In genomic region chr11:116077446-116078204, GRCm38 (mm10) we compare ENCODE assay signal across 8 mouse cellular contexts. TPM values are rescaled to one million over a fixed set of nuclear protein-coding genes. Genes with fewer than 3 reads are reported as not detected.
A peak's percentile ranks its signal among the peaks of the same experiment; 100 is the strongest.
DNase-seq lines count a peak whose midpoint lies in the region; ATAC-seq lines count a peak whose summit lies in the region.

Unc13d (minus strand) TSS chr11:116077961.

- peak within 1 kb of the TSS; percentile 24 for H3K4me3 ChIP-seq in forebrain, embryonic 13.5 days
- peak within 1 kb of the TSS; percentile 31 for H3K4me3 ChIP-seq in limb, embryonic 13.5 days
- peak within 1 kb of the TSS; percentile 25 for H3K4me3 ChIP-seq in midbrain, embryonic 13.5 days (replicated peaks)

- H3K36me3 ChIP-seq in forebrain, embryonic 13.5 days (ENCODE audit: poor library complexity, severe bottlenecking), result peaks cover 41% of the 10 kb centered on the region
- H3K36me3 ChIP-seq in limb, embryonic 13.5 days, result peaks cover 41% of the 10 kb centered on the region
- H3K36me3 ChIP-seq in midbrain, embryonic 13.5 days, result peaks cover 38% of the 10 kb centered on the region

- WGBS in forebrain, embryonic 13.5 days, result 76% methylated on average over 22 of the region's 22 CpGs
- WGBS in limb, embryonic 13.5 days, result 67% methylated on average over 22 of the region's 22 CpGs
- WGBS in midbrain, embryonic 13.5 days, result 72% methylated on average over 22 of the region's 22 CpGs

- 0 out of 2 replicates have a peak, but pooled peaks have one; percentile 25 for ATAC-seq in forebrain, embryonic 13.5 days
- ATAC-seq in limb, embryonic 13.5 days (ENCODE audit: low FRiP score, low read depth), result no peak; the same call in 1 of the 2 replicates
- peak; percentile 31 for ATAC-seq in midbrain, embryonic 13.5 days

- peak within 1 kb of the TSS; percentile 51 for H3K9ac ChIP-seq in forebrain, embryonic 13.5 days
- peak within 1 kb of the TSS; percentile 64 for H3K9ac ChIP-seq in limb, embryonic 13.5 days
- H3K9ac ChIP-seq in midbrain, embryonic 13.5 days (replicated peaks), result peak within 1 kb of the TSS; percentile 58

- H3K27ac ChIP-seq in forebrain, embryonic 13.5 days, result peak within 1 kb of the TSS; percentile 25
- H3K27ac ChIP-seq in limb, embryonic 13.5 days, result peak within 1 kb of the TSS; percentile 28
- H3K27ac ChIP-seq in midbrain, embryonic 13.5 days, result 0 out of 2 replicates have a peak within 1 kb of the TSS, but pooled peaks have one; percentile 19

- peak; percentile 42 to 51 for DNase-seq in adrenal gland, adult (ENCODE audit: inconsistent age in 2 of 2, low spot score in 1 of 2)
- no peak for DNase-seq in adrenal gland, postnatal 10 days
- peak; percentile 76 for DNase-seq in R1 (ENCODE audit: low read depth, low spot score)
- DNase-seq in thymus, postnatal 0 days (ENCODE audit: low spot score), result peak; percentile 55
- DNase-seq in frontal cortex, adult 2 months (ENCODE audit: extremely low spot score in 1 of 2, low spot score in 1 of 2), result no peak

- H3K9me3 ChIP-seq in forebrain, embryonic 13.5 days (replicated peaks), result no peaks in the 10 kb centered on the region
- no peaks in the 10 kb centered on the region for H3K9me3 ChIP-seq in limb, embryonic 13.5 days
- H3K9me3 ChIP-seq in midbrain, embryonic 13.5 days, result no peaks in the 10 kb centered on the region

- H3K27me3 ChIP-seq in forebrain, embryonic 13.5 days, result no peaks in the 10 kb centered on the region
- no peaks in the 10 kb centered on the region for H3K27me3 ChIP-seq in limb, embryonic 13.5 days
- H3K27me3 ChIP-seq in midbrain, embryonic 13.5 days, result no peaks in the 10 kb centered on the region

- H3K4me2 ChIP-seq in forebrain, embryonic 13.5 days, result peak within 1 kb of the TSS; percentile 55
- H3K4me2 ChIP-seq in limb, embryonic 13.5 days (replicated peaks), result peak within 1 kb of the TSS; percentile 62
- peak within 1 kb of the TSS; percentile 56 for H3K4me2 ChIP-seq in midbrain, embryonic 13.5 days (replicated peaks)

- peaks cover 13% of the 10 kb centered on the region for H3K4me1 ChIP-seq in forebrain, embryonic 13.5 days
- peaks cover 20% of the 10 kb centered on the region for H3K4me1 ChIP-seq in limb, embryonic 13.5 days
- peaks cover 16% of the 10 kb centered on the region for H3K4me1 ChIP-seq in midbrain, embryonic 13.5 days (replicated peaks)

RNA-seq across cellular contexts. Expression of gene Unc13d, which starts in this region (rescaled TPM):
- total RNA-seq in adrenal gland, postnatal 10 days (2021), result 1 to 10 TPM; 2.3 to 2.7 TPM
- polyA plus RNA-seq in forebrain, embryonic 13.5 days (2015; fragmentation: Nextera tagmentation; extraction: Ambion mirVana), result 0.84 and 0.98 TPM in 2 replicates
- 2.1 and 2.4 TPM in 2 replicates for polyA plus RNA-seq in limb, embryonic 13.5 days (2015; fragmentation: Nextera tagmentation; extraction: Ambion mirVana)
- polyA plus RNA-seq in midbrain, embryonic 13.5 days (2015; fragmentation: Nextera tagmentation; extraction: Ambion mirVana), result 1.2 TPM in 2 replicates
- polyA plus RNA-seq in thymus, postnatal 0 days (2015; fragmentation: Nextera tagmentation; extraction: Ambion mirVana), result 32.4 and 34.7 TPM in 2 replicates
- 0.84 and 0.90 TPM in 2 replicates for polyA plus RNA-seq in frontal cortex, adult 2 months (2012; rRNA removed)

Comparison
In these comparisons a context has a peak if more than half of its experiments do, and no peak if none do; other contexts are left out.
1. DNase-seq: peak in adrenal gland, adult (2 of 2), R1 (single experiment) and thymus, postnatal 0 days (single experiment); none in adrenal gland, postnatal 10 days (single experiment) and frontal cortex, adult 2 months (0 of 2).
2. Peak in ATAC-seq, H3K4me3 ChIP-seq, H3K27ac ChIP-seq, H3K9ac ChIP-seq and H3K4me2 ChIP-seq in forebrain, embryonic 13.5 days; RNA of the gene not detected or under 1 TPM.
3. Peak in every context shown above with its lines, with median percentiles within 50 percentile points of each other: H3K27ac ChIP-seq, H3K4me2 ChIP-seq, H3K4me3 ChIP-seq and H3K9ac ChIP-seq.